Mouse (Mus musculus): Measurements from ENCODE around the gene Vmn1r11.

The Vmn1r11 gene

DNA sequence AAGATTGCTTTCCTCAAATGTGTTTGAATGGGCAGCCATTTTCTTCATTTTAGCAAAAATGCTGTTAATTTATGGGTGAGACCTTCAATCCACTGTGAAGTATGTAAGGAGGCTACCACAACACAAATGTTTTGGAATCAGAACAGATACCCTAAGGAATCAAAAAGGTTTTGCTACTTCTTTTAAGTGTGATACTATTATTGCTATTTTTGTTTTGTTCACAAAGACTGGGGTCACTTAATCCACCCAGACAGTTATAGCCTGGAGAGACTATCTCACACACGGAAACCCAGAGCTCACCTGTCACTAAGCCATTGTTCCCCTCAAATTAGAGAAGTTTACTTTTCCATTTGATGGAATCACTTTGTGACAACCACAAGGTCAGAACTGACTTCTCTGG is at the start of gene Vmn1r11:
Vmn1r11 (plus strand) TSS at position 301 of the 400 bp plus-strand sequence.
- DNase-seq (ENCODE audit: extremely low spot score, low read depth, low spot score): no peak

DNA sequence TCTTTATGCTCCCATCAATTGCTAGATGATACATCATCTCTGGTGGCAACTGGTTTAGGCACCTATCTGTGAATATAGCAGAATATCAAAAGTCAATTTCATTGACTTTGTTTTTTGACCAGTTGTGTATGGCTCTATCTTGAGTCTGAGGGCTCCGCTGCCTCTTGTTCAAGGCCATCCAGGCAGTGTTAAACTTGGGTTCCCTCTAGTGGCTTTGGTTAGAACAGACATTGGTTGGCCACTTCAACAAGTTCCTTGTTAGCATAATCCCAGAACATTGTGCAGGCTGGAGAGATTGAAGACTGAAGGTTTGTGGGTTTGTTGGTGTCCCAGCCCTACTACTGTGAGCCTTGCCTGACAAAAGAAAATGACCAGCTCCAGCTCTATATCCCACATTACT is 26.9 kb upstream of the Vmn1r11 start:
- no peak for DNase-seq (ENCODE audit: extremely low spot score, low read depth, low spot score)

DNA sequence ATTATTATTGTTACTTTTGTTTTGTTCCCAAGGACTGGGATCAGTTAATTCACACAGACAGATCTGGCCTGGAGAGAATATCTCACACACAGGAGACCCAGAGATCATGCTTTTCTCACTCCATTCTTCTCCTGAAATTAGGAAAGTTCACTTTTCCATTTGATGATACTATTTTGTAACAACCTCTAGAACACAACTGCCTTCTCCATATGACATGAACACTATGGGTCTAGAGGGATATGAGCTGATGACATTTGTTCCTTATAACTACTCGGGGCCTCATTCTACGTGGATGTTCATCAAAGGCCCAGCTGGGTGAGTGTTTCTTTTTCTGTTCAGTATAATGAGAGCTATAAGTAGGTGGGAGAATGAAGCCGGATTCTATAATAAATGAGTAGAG is 24.1 kb upstream of the Vmn1r11 start, which contains the start of gene Vmn1r10:
Vmn1r10 (plus strand) TSS at position 301 of the 400 bp plus-strand sequence.
- no peak for DNase-seq (ENCODE audit: extremely low spot score, low read depth, low spot score)

DNA sequence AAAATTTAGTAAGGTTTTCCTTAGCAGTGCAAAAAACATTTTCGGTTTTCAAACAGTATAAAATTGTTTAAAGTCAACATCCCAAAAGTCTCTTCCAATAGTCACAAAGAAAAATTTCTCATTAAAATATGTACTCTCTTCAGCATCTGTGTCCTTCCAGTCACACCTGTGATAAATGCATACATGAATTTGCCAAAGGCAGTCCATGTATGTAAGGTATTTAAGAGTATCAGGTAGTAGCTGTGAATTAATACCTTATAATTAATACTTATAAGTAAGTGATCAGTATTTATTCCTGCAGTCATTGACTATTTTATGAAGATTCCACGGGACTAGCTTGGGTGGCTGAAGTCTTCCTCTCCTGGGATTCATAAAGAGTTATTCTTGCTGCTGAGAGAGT is 23.4 kb downstream of the Vmn1r11 start, which contains the start of gene Vmn1r12:
Vmn1r12 (plus strand) TSS at position 301 of the 400 bp plus-strand sequence.
- DNase-seq (ENCODE audit: extremely low spot score, low read depth, low spot score): no peak
